Mouse (Mus musculus): Measurements from ENCODE around the gene Prkg1.

GRCm38 (mm10) chr19:31180757-31181156 is 584.1 kb downstream of the Prkg1 start:
- TF ChIP-seq POLR2A (IDR thresholded peaks at IDR 0.05; ENCODE audit: borderline replicate concordance, insufficient read depth, low read length) (no peak), CTCF (IDR thresholded peaks at IDR 0.05; ENCODE audit: borderline replicate concordance, insufficient read depth, low read depth, low read length) (no peak)

Data from cerebellum, adult 2 months (tissue).